Mouse (Mus musculus): ENCODE data around the gene Ruvbl1.

Ruvbl1 gene

GRCm38 (mm10) chr6:88493712-88494111, 28.5 kb downstream of the Ruvbl1 start:
- DNase-seq (ENCODE audit: low spot score), result no peak

DNA sequence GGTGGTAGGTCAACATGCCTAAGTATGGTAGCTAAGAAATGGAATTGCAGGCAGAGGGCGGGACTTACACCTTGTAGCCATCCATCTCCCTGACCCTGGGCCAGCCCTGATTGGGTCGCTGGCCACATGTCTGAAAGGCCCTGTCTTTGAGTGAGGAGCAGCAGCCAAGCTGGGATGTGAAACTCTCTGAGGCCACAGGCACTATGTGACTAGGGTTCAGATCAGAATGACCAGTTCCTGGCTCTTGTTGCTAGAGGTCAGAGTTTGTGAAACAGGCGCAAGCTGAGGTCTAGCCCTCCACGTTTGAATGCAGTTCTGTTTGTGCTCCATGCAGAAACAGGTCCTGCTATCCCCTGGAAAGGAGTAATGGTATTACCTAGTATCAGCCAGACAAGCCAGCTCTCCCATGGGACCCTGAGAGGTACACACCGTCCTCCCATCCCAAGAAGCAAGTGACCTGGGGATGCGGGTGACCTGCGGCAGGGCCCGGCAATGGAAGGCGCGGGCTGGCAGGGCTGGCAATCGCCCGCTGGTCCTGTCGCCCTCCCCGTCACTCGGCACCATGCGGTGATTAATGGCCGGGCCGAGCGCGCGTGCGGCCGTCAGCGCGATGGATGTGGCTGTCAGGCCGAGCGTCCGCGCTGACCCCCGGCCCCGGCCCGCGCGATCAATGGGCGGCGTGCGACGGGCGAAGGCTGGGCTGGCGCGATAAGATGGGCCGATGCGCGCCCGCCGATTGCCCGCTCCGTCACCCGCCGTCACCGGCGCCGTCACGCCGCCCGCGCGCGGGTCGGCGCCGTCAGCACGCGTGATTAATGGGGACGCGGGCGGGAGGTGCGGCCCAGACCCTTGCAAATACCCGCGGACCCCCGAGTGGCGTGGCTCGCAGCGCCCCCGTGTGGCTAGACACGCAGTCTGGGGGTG, 34.5 kb downstream of the Ruvbl1 start:
- DNase-seq (ENCODE audit: low spot score), result peak; percentile 22

GRCm38 (mm10) chr6:88500405-88500767, 35.2 kb downstream of the Ruvbl1 start:
- no peak for DNase-seq (ENCODE audit: low spot score)

DNA sequence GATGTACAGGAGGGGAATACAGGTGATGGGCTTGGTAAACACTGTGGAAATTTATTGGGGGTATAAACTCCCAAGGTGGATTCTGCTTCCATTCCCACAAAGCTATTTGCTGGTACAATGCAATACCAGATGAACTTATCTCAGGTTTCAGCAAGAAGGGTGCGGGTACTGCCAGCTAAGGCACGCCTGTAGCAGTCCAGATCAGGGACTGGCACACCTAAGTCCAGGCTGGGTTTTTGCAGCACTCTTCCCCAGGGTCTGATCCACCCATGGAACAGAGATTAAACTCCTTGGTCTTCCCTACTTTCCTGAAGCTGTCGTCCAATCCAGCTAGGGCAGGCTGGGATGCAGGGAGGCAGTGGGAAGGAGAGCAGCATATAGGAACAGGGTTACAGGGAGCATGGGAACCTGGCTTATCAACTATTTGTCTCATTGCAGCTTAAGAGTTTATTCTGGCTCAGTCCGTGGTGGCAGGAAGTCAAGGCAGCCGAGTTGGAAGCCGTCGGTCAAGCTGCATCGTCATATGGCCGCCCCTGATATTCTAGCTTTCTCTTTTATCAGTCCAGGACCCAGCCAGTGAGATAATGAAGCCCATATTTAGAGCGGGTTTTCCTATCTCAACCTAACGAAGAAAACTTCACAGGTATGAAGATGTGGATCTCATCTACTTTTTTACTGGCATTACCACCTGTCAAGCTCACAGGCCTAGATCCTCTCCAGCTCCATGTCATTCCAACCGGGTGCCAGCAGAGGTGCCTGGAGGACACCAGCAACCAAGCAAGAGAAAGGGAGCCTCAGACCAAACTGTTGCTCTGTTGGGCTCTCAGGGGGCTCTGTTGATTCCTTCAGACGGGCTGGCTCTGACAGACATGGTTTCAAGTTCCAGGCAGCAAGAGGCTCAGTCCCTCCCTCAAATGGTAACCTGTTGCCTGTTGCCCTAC, 37.1 kb downstream of the Ruvbl1 start:
- DNase-seq (ENCODE audit: low spot score), result no peak

GRCm38 (mm10) chr6:88503044-88503443, 37.8 kb downstream of the Ruvbl1 start:
- no peak for DNase-seq (ENCODE audit: low spot score)

DNA sequence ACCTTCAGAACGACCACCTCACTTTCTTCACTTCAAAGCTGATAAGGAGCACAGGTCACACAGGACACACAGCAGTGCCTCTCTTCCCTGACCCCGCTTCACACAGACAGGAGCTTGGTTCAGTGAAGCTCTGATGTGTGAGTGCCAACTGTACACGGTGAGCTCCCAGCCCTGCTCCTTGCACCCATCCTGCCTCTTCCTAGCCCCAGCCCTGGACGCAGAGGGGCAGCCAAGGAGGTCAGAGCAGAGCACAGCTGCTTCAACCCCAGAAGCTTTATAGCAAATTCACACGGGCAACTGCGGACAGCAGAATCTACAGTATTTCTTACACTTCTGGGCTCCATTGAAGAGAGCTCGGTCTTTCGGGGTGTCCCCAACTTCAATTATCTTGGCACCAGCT, 48.8 kb downstream of the Ruvbl1 start:
- no peak for DNase-seq (ENCODE audit: low spot score)

GRCm38 (mm10) chr6:88514546-88514945, 49.3 kb downstream of the Ruvbl1 start:
- no peak for DNase-seq (ENCODE audit: low spot score)

- no peak for DNase-seq (ENCODE audit: low spot score)
Observed at GRCm38 (mm10) chr6:88515971-88516370, 50.8 kb downstream of the Ruvbl1 start.

DNA sequence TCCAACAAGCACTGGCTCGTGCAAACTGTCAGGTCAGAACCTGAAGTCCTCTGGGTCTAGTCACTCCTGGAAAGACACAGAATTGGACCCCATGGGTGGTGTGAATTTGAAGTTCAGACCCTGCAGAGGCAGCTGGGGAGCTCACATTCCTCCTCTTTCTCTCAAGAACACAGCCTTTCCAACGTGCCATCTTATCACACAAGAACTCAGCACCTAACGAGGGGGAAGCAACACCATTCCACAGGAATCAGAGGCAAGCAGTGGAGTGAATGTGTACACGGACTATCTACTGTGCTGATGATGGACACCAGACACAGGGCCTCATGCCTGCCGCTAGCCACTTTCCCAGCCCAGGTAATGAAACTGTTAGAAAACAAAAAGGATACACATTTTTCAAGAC, 51.5 kb downstream of the Ruvbl1 start:
- no peak for DNase-seq (ENCODE audit: low spot score)

DNA sequence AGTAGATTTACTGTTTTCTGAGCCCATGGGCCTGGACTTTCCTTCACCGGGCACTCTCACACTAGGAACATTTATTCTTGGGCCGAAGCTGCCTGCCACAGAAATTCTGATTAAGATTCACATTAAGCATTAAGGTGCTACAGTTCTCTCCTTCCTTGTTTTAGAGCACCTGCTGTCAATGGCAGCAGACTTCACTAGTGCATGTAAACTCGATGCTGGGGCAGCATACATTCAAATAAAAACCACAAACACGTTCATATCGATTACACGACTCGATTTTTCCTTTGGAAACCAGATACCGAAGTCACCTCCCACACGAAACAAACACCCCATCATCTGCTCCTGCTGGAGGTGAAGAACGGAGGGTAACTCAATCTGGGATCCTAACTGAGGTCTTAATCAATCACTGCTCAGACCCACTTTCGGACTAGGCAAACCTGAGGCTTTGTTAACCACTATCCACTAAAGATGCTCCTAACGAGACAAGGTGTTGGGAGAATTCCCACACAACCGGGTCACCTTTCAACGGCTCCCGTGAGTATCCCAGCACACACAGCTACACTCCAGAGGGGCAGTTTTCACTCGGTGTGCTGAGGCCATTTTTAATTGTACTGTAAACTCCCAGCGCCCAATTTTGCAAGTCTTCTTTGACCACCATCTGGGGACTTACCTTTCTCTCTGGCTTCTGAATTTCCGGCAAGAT, 52.6 kb downstream of the Ruvbl1 start:
- DNase-seq (ENCODE audit: low spot score), result no peak

- DNase-seq (ENCODE audit: low spot score), result peak; percentile 97
Observed at GRCm38 (mm10) chr6:88518404-88519263, 53.4 kb downstream of the Ruvbl1 start, which contains the start of gene Sec61a1. Gene Sec61a1 (minus strand): TSS chr6:88518905.

- DNase-seq (ENCODE audit: low spot score), result no peak
Observed at GRCm38 (mm10) chr6:88521821-88522220, 56.6 kb downstream of the Ruvbl1 start.

DNA sequence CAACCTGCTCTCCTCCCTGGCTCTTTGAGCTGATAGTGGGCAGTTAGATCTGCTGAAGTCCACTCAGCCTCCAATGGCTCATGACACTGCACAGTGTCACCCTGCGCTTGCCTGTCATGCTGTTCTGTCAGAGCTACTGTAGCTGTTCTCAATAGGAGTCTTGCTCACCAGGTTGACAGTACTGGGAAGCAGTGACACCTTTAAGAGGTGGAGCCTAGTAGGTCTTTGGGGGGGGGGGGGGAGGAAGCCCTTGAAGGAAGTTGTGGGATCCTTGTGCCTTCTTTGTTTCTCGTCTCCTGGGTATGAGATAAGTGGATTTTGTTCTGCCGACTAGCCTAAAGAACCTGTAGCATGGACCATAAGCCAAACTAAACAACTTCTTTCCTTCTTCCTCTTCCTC, 57.4 kb downstream of the Ruvbl1 start:
- DNase-seq (ENCODE audit: low spot score), result no peak

DNA sequence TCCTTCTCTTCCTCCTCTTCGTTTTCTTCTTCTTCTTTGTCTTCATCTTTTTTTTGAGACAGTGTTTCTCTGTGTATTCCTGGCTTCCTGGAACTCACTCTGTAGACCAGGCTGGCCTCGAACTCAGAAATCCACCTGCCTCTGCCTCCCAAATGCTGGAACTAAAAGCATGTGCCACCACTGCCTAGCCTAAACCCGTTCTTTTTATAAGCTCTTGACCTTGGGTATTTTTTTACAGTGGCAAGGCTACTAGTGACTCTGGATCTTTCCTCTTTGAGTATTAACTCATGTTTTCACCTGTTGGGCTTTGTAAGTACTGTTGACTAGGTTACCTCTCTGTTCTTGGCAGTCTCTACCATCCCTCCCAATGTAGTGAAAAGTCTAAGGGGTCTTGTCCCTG, 57.8 kb downstream of the Ruvbl1 start:
- no peak for DNase-seq (ENCODE audit: low spot score)

- no peak for DNase-seq (ENCODE audit: low spot score)
Observed at GRCm38 (mm10) chr6:88523451-88523850, 58.2 kb downstream of the Ruvbl1 start.

DNA sequence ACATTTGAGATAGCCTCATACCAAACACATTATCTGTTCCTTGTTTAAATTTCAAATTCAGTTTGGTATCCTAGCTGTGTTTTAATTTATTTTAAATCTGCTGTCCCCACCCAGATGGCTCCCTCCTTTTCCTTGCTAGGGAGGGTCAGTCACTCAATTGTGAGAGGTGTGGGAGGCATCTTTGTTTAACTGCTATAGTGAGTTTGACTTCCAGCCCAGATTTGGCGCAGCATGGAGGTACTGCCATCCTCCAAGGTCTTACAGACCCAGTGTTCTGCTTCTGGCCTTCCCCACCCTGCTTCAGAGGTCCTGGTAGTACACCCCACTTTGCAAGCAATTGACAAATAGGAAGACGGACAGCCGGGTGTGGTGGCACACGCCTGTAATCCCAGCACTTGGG, 58.8 kb downstream of the Ruvbl1 start:
- DNase-seq (ENCODE audit: low spot score), result no peak

GRCm38 (mm10) chr6:88530306-88530705, 65.1 kb downstream of the Ruvbl1 start:
- DNase-seq (ENCODE audit: low spot score), result no peak

DNA sequence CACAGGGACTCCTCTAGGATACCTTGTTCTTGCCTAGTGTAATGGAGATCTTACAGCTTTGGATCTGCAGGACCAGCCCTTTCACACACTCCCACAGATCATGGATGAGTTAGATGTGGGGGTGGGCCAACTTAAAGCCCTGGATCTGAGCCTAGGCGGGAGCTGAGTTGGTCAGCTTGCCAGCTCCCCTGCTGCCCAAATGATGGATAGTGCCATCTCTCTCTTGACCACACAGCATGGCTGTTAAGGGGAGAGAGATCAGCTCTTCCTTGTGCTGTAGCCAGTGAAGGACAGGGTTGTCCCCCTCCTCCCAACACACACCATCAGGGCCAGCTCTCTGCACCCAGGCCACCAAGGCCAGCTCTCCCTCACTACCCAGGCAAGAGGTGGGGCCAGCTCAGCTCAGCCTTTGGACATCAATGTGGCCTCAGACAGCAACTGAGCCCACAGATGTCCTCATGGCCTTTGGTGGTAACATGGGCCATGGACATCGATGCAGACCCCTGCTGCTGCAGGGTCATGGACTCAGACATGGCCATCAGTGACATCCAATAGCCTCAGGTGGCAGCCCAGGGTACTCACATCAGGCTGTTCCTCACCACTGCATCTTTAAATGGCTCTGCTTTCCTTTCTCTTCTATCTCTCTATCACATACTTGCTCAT, 75.0 kb downstream of the Ruvbl1 start:
- no peak for DNase-seq (ENCODE audit: low spot score)

- no peak for DNase-seq (ENCODE audit: low spot score)
Observed at GRCm38 (mm10) chr6:88544241-88544640, 79.0 kb downstream of the Ruvbl1 start.

GRCm38 (mm10) chr6:88544644-88545396, 79.6 kb downstream of the Ruvbl1 start:
- no peak for DNase-seq (ENCODE audit: low spot score)
